Mouse (Mus musculus): ENCODE measurements at regions not wholly inside any gene's neighbourhood (a gene's known extent, or its start where the extent isn't known, plus 50 kb on each side); places are given as distances from the start of the nearest gene placed in this dataset.

GRCm38 (mm10) chr4:137185001-137185400 lies 92.3 kb upstream of the Wnt4 start:
- TF ChIP-seq POLR2A (IDR thresholded peaks at IDR 0.05; ENCODE audit: control insufficient read depth, low read depth, low read length), result no peak
- TF ChIP-seq CTCF (IDR thresholded peaks at IDR 0.05; ENCODE audit: control insufficient read depth, insufficient read depth, insufficient replicate concordance, low read depth, low read length), result no peak

Measured in testis, adult 2 months (tissue).